Mouse (Mus musculus) CH12.LX (cell line): ENCODE measurements around the gene Plcl2. TPM values are rescaled to one million over a fixed set of nuclear protein-coding genes. Genes with fewer than 3 reads are reported as not detected.
A peak's percentile ranks its signal among the peaks of the same experiment; 100 is the strongest.

Experiments
- DNase-seq: peaks from one replicate; pipeline ENCODE4 v3.0.0-alpha.2; 2013; ENCODE audit errors: extremely low read depth
- H3K27ac ChIP-seq: 2 replicates; pipeline ENCODE4 v1.5.1; 2012; ENCODE audit warnings: low read depth, mild to moderate bottlenecking, control low read depth, moderate library complexity; ENCODE audit not compliant: insufficient read depth
- H3K27me3 ChIP-seq: replicated peaks from 2 replicates; pipeline ENCODE3; 2012; ENCODE audit warnings: inconsistent platforms
- H3K36me3 ChIP-seq, 2 experiments: replicated peaks in 1 of 2; 2 replicates each; pipeline versions ENCODE3 to v1.6.1; 2012; ENCODE audit warnings: inconsistent platforms in 1 of 2, low read length in 1 of 2, mild to moderate bottlenecking in 1 of 2, mixed read lengths in 1 of 2, moderate library complexity in 1 of 2; ENCODE audit not compliant: control insufficient read depth in 1 of 2, insufficient read depth in 1 of 2
- H3K4me1 ChIP-seq, 2 experiments: 2 replicates each; pipeline ENCODE4 v1.6.1; 2012; ENCODE audit warnings: inconsistent platforms in 1 of 2, moderate library complexity in 1 of 2; ENCODE audit not compliant: insufficient read depth in 2 of 2, control insufficient read depth in 1 of 2
- H3K4me2 ChIP-seq: 2 replicates; pipeline ENCODE4 v1.6.1; 2012; ENCODE audit warnings: low read depth, mild to moderate bottlenecking, control low read depth; ENCODE audit not compliant: poor library complexity, insufficient read depth, severe bottlenecking
- H3K4me3 ChIP-seq, 3 experiments: fragments of 150-350 bp in 1 of 3; sonication (generic) in 1 of 3; replicated peaks in 1 of 3; 2 replicates each; pipeline versions ENCODE3 to v1.5.1; 2011 to 2012; ENCODE audit warnings: low read depth in 2 of 3, low read length in 2 of 3, mild to moderate bottlenecking in 2 of 3, moderate library complexity in 2 of 3, control low read depth in 1 of 3, improper control_type of control experiment in 1 of 3, inconsistent platforms in 1 of 3, mixed read lengths in 1 of 3; ENCODE audit not compliant: poor library complexity in 1 of 3
- H3K79me2 ChIP-seq: replicated peaks from 2 replicates; pipeline ENCODE4 v1.6.1; 2012; ENCODE audit warnings: mild to moderate bottlenecking, moderate library complexity; ENCODE audit not compliant: control insufficient read depth, poor library complexity, insufficient read depth, severe bottlenecking; ENCODE audit errors: extremely low read depth
- H3K9ac ChIP-seq: 2 replicates; pipeline ENCODE4 v1.6.1; 2012; ENCODE audit warnings: low read depth, mild to moderate bottlenecking, control low read depth, moderate library complexity; ENCODE audit not compliant: insufficient read depth
- H3K9me3 ChIP-seq: replicated peaks from 2 replicates; pipeline ENCODE3; 2012; ENCODE audit warnings: low read length, inconsistent platforms, mixed read lengths
- CHD1 ChIP-seq: IDR thresholded peaks from 2 replicates; pipeline ENCODE4 v1.6.1; 2012; ENCODE audit warnings: low read depth, low read length, improper control_type of control experiment, inconsistent platforms
- CTCF ChIP-seq, 2 experiments: IDR thresholded peaks in 1 of 2; conservative IDR thresholded peaks in 1 of 2; 2 replicates each; pipeline ENCODE4 v1.5.1; 2011 to 2012; ENCODE audit warnings: low read depth in 2 of 2, low read length in 2 of 2, improper control_type of control experiment in 1 of 2, inconsistent platforms in 1 of 2, mild to moderate bottlenecking in 1 of 2, moderate library complexity in 1 of 2
- EP300 ChIP-seq: IDR thresholded peaks from 2 replicates; pipeline ENCODE4 v1.6.1; 2011; ENCODE audit warnings: low read length, improper control_type of control experiment
- ETS1 ChIP-seq: conservative IDR thresholded peaks from 2 replicates; pipeline ENCODE4 v1.6.1; 2012; ENCODE audit warnings: low read depth, mild to moderate bottlenecking, inconsistent platforms, low read length, improper control_type of control experiment, moderate library complexity
- GABPA ChIP-seq: IDR thresholded peaks from 2 replicates; pipeline ENCODE4 v1.6.1; 2012; ENCODE audit warnings: low read depth, low read length, improper control_type of control experiment, inconsistent platforms; ENCODE audit not compliant: insufficient replicate concordance
- IRF4 ChIP-seq: IDR thresholded peaks from 2 replicates; pipeline ENCODE4 v1.6.1; 2014; ENCODE audit warnings: low read depth, mild to moderate bottlenecking, inconsistent platforms, low read length, improper control_type of control experiment
- MAZ ChIP-seq: IDR thresholded peaks from 2 replicates; pipeline ENCODE4 v1.6.1; 2012; ENCODE audit warnings: low read depth, mild to moderate bottlenecking, inconsistent platforms, low read length, improper control_type of control experiment, moderate library complexity
- NRF1 ChIP-seq: IDR thresholded peaks from 2 replicates; pipeline ENCODE4 v1.6.1; 2014; ENCODE audit warnings: low read depth, mild to moderate bottlenecking, inconsistent platforms, low read length, improper control_type of control experiment, moderate library complexity
- RAD21 ChIP-seq: IDR thresholded peaks from 2 replicates; pipeline ENCODE4 v1.6.1; 2011; ENCODE audit warnings: low read depth, mild to moderate bottlenecking, low read length, improper control_type of control experiment, moderate library complexity
- SIN3A ChIP-seq: IDR thresholded peaks from 2 replicates; pipeline ENCODE4 v1.6.1; 2012; ENCODE audit warnings: low read length, improper control_type of control experiment, inconsistent platforms
- TBP ChIP-seq: conservative IDR thresholded peaks from 2 replicates; pipeline ENCODE4 v1.6.1; 2011; ENCODE audit warnings: low read depth, low read length, improper control_type of control experiment
- USF1 ChIP-seq: IDR thresholded peaks from 2 replicates; pipeline ENCODE4 v1.6.1; 2014; ENCODE audit warnings: low read depth, mild to moderate bottlenecking, inconsistent platforms, low read length, improper control_type of control experiment
- ZC3H11A ChIP-seq: IDR thresholded peaks from 2 replicates; pipeline ENCODE4 v1.6.1; 2012; ENCODE audit warnings: low read depth, mild to moderate bottlenecking, inconsistent platforms, low read length, improper control_type of control experiment
- ZNF384 ChIP-seq: IDR thresholded peaks from 2 replicates; pipeline ENCODE4 v1.6.1; 2012; ENCODE audit warnings: low read depth, low read length, improper control_type of control experiment, inconsistent platforms
- dilution Hi-C: fragments of 300-500 bp; cut with MboI; formaldehyde crosslinking; loops from 2 replicates; pipeline ENCODE4 v1.14.3; 2020; ENCODE audit warnings: low sequenced_read_pairs; ENCODE audit not compliant: extremely low pct_unique_long_range_greater_than_20kb, extremely low pct_ligation_motif_present
- in situ Hi-C: fragments of 300-500 bp; cut with MboI; formaldehyde crosslinking; loops from 3 replicates; pipeline ENCODE4 v1.14.3; 2019; ENCODE audit warnings: low sequenced_read_pairs, low pct_ligation_motif_present, low pct_unique_long_range_greater_than_20kb, mixed read lengths
- polyA plus RNA-seq: library from polyadenylated mRNA; unstranded; fragments of >175 nt; gene quantifications from 2 replicates; pipeline ENCODE4 v1.2.1, GENCODE M21; 2012; ENCODE audit warnings: low read depth; ENCODE audit not compliant: insufficient read length
- total RNA-seq, 2 experiments: library from RNA; depleted of rRNA; stranded (reverse); fragments of 300-350 nt in 1 of 2; fragments of >200 nt in 1 of 2; gene quantifications; 2 replicates each; pipeline ENCODE4 v1.2.3; 2012 to 2014

Gene Plcl2
- total and polyA plus RNA-seq, 3 experiments, result 9.0 to 16.6 (median 12.7) TPM

DNA sequence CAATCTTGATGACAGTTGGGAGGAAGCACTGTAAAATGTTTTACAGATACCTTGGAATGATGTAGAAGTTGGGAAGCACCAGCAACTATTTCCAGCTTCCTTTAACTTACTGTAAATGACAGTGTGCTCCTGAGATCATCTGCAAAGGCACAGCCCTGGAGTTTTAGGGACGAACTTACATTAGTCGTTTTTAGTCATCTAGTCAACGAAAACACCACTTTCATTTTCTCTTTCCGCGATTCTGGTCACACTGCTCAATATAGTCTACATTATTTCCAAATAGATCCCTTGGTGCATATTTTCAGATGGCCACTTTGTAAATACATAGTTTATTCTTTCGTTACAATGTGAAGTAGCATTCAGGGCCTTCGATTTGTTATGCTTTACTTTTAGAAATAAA, 3.6 kb downstream of the Plcl2 start:
- H3K4me2 ChIP-seq, result peak overlapping the region; percentile 91
- H3K27me3 ChIP-seq, result peaks cover 4% of the 10 kb centered on the region
- H3K9ac ChIP-seq, result peak overlapping the region; percentile 98
- no peak for DNase-seq
- 0 out of 2 replicates have a peak overlapping the region, but pooled peaks have one; percentile 42 for H3K27ac ChIP-seq
- peaks cover 8 to 47% of the 10 kb centered on the region in 2 experiments for H3K4me1 ChIP-seq
- dilution Hi-C loops (no loop called here), in situ Hi-C loops (loop anchor here (10.0 kb wide), 1 partner anchor 62 kb away; no protein-coding TSS in a partner anchor)
- peak overlapping the region in 2 of 3 experiments; percentile 26 to 46 for H3K4me3 ChIP-seq
- H3K79me2 ChIP-seq, result peaks cover 47% of the 10 kb centered on the region
- 0 out of 2 replicates have a peak, but pooled peaks have one; percentile 24 for TF ChIP-seq SIN3A
- peak; percentile 73 for TF ChIP-seq IRF4
- no peak for TF ChIP-seq CHD1
- TF ChIP-seq USF1, result no peak
- TF ChIP-seq MAZ, result no peak
- no peak for TF ChIP-seq RAD21
- TF ChIP-seq ETS1, result peak; percentile 8; the same call in 1 of the 2 replicates
- no peak for TF ChIP-seq CTCF (conservative IDR thresholded peaks at IDR 0.05 in 1 of 2, IDR thresholded peaks at IDR 0.05 in 1 of 2; ENCODE audit: low read depth in 2 of 2, low read length in 2 of 2)
- no peak for TF ChIP-seq NRF1
- TF ChIP-seq GABPA, result no peak
- no peak for TF ChIP-seq ZNF384
- TF ChIP-seq TBP, result no peak
- peak; percentile 43; the same call in 1 of the 2 replicates for TF ChIP-seq EP300
- H3K9me3 ChIP-seq, result no peaks in the 10 kb centered on the region
- H3K36me3 ChIP-seq, result peaks cover 0 to 3% of the 10 kb centered on the region in 2 experiments

DNA sequence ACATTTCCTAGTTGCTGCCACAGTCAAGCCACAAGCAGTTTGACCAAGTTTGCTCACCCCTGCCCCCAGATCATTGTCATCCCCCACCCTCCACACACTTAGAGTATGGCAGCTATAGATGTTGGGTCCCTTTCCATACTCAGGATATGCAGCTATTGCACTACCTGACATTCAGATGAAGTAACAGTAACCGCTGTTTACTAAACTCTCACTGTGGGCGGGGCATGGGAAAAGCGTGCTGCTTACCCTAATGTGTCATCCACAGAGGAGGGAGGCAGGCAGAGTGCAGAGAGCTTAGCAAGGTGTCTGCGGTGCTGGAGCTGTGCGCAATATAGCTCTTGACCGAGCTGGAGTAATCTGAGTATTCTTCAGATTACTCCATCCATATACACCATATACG, 4.2 kb downstream of the Plcl2 start:
- TF ChIP-seq ZC3H11A (no peak), SIN3A (0 out of 2 replicates have a peak, but pooled peaks have one; percentile 7)
- peaks cover 50% of the 10 kb centered on the region for H3K79me2 ChIP-seq
- peaks cover 5 to 45% of the 10 kb centered on the region in 2 experiments for H3K4me1 ChIP-seq
- no peaks in the 10 kb centered on the region for H3K9me3 ChIP-seq
- H3K27me3 ChIP-seq, result no peaks in the 10 kb centered on the region
- dilution Hi-C loops, result no loop called here
- H3K4me3 ChIP-seq, result no peak overlapping the region
- no peak overlapping the region for H3K9ac ChIP-seq
- H3K27ac ChIP-seq, result no peak overlapping the region
- no peak for DNase-seq
- H3K4me2 ChIP-seq, result no peak overlapping the region
- peaks cover 0 to 3% of the 10 kb centered on the region in 2 experiments for H3K36me3 ChIP-seq
- in situ Hi-C loops, result loop anchor here (10.0 kb wide), 1 partner anchor 61 kb away; no protein-coding TSS in a partner anchor
